In the genomic region with DNA sequence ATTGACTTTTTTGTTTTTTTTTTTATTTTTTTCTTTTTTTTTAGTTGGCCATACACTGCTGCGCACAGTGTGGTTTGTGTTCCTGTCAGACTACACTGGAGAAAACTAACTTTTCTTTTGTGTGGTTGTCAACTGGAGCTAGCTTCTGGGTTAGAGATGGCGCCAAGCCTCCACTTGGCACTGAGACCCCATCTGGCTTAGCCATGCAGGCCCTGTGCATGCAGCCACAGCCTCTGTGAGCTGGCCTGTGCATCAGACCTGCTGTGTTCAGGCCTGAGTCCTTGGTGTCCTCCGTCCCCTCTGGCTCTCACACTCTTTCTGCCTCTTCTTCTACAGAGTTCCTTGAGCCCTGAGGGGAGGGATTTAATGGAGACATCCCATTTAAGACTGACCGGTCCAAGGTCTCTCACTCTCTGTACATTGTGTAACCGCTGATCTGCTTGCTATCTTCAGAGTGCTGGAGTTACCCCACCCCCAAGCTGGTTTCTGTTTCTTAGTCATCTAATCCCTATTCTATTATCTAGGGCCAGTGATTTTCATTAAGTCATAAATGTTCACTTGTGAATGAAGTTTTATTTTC, we compare ENCODE assay signal across 26 mouse cellular contexts. TPM values are rescaled to one million over a fixed set of nuclear protein-coding genes. Genes with fewer than 3 reads are reported as not detected.
DNase-seq lines count a peak whose midpoint lies in the region; ATAC-seq lines count a peak whose summit lies in the region.
"Had no signal": no experiment of that assay in that cellular context is flagged by ENCODE, and none has a peak within 500 bp of the region (broad histone marks: within the 10 kb centered on the region; RNA-seq: fewer than 3 reads in every experiment).

No protein-coding gene starts in this region.

- no peak for DNase-seq in forebrain, embryonic 14.5 days (ENCODE audit: low spot score)
- peak; percentile 47 for DNase-seq in midbrain, embryonic 11.5 days (ENCODE audit: low spot score, missing footprints)
- DNase-seq in midbrain, embryonic 14.5 days, result no peak
- DNase-seq in thymus, postnatal 25 days, result peak; percentile 44
- DNase-seq in limb, embryonic 10.5 days (ENCODE audit: low spot score), result no peak
- DNase-seq in embryo, embryonic 10 days (ENCODE audit: low spot score), result no peak
- DNase-seq: adrenal gland, postnatal 14 days; cerebellum, adult 9-10 months; gastrocnemius, postnatal 14 days; heart, adult 11 months; heart, postnatal 10 days; kidney, postnatal 4 days; lung, postnatal 36 days had no signal

- H3K4me3 ChIP-seq in forebrain, embryonic 15.5 days, result no peak overlapping the region
- no peak overlapping the region for H3K4me3 ChIP-seq in forebrain, embryonic 14.5 days (ENCODE audit: low read depth, low read length)
- H3K4me3 ChIP-seq in midbrain, embryonic 11.5 days (ENCODE audit: low read depth, low read length), result no peak overlapping the region
- H3K4me3 ChIP-seq in midbrain, embryonic 14.5 days (replicated peaks; ENCODE audit: low read depth, low read length), result no peak overlapping the region
- no peak overlapping the region for H3K4me3 ChIP-seq in hindbrain, embryonic 16.5 days (ENCODE audit: low read length)
- H3K4me3 ChIP-seq in limb, embryonic 10.5 days, result no peak overlapping the region
- H3K4me3 ChIP-seq: embryonic facial prominence, embryonic 13.5 days; forebrain, embryonic 13.5 days; limb, embryonic 15.5 days; liver, embryonic 15.5 days; lung, embryonic 15.5 days; megakaryocyte, embryonic 14.5 days had no signal

- no peak overlapping the region for H3K4me2 ChIP-seq in forebrain, embryonic 15.5 days (replicated peaks)
- no peak overlapping the region for H3K4me2 ChIP-seq in forebrain, embryonic 14.5 days (ENCODE audit: low read length)
- no peak overlapping the region for H3K4me2 ChIP-seq in midbrain, embryonic 11.5 days
- H3K4me2 ChIP-seq in midbrain, embryonic 14.5 days (ENCODE audit: low read length), result no peak overlapping the region
- no peak overlapping the region for H3K4me2 ChIP-seq in hindbrain, embryonic 16.5 days (ENCODE audit: low read length)
- H3K4me2 ChIP-seq: embryonic facial prominence, embryonic 13.5 days; forebrain, embryonic 13.5 days; heart, embryonic 11.5 days; limb, embryonic 15.5 days; liver, embryonic 15.5 days; lung, embryonic 15.5 days had no signal

- H3K9me3 ChIP-seq in forebrain, embryonic 15.5 days, result no peaks in the 10 kb centered on the region
- H3K9me3 ChIP-seq in forebrain, embryonic 14.5 days (replicated peaks; ENCODE audit: control insufficient read depth, low read length), result no peaks in the 10 kb centered on the region
- H3K9me3 ChIP-seq in midbrain, embryonic 11.5 days (ENCODE audit: control insufficient read depth, low read length), result no peaks in the 10 kb centered on the region
- H3K9me3 ChIP-seq in midbrain, embryonic 14.5 days (ENCODE audit: control insufficient read depth, low read length), result no peaks in the 10 kb centered on the region
- H3K9me3 ChIP-seq in hindbrain, embryonic 16.5 days (ENCODE audit: control insufficient read depth, low read length), result no peaks in the 10 kb centered on the region
- no peaks in the 10 kb centered on the region for H3K9me3 ChIP-seq in limb, embryonic 10.5 days (replicated peaks)
- H3K9me3 ChIP-seq: embryonic facial prominence, embryonic 13.5 days; forebrain, embryonic 13.5 days; G1E; limb, embryonic 15.5 days; liver, embryonic 15.5 days; lung, embryonic 15.5 days; megakaryocyte, embryonic 14.5 days had no signal

- H3K36me3 ChIP-seq in forebrain, embryonic 15.5 days, result peaks cover 4% of the 10 kb centered on the region; the same call in 1 of the 2 replicates
- H3K36me3 ChIP-seq in forebrain, embryonic 14.5 days (ENCODE audit: control insufficient read depth, insufficient read depth, low read length), result peaks cover 7% of the 10 kb centered on the region; the same call in 1 of the 2 replicates
- no peaks in the 10 kb centered on the region for H3K36me3 ChIP-seq in midbrain, embryonic 11.5 days (ENCODE audit: control insufficient read depth, insufficient read depth, low read length)
- no peaks in the 10 kb centered on the region for H3K36me3 ChIP-seq in midbrain, embryonic 14.5 days (ENCODE audit: control insufficient read depth, insufficient read depth, low read length)
- no peaks in the 10 kb centered on the region for H3K36me3 ChIP-seq in hindbrain, embryonic 16.5 days (ENCODE audit: control insufficient read depth, insufficient read depth, low read length)
- H3K36me3 ChIP-seq in limb, embryonic 10.5 days, result no peaks in the 10 kb centered on the region
- H3K36me3 ChIP-seq: embryonic facial prominence, embryonic 13.5 days; G1E; limb, embryonic 15.5 days; liver, embryonic 15.5 days; lung, embryonic 15.5 days had no signal

- WGBS in forebrain, embryonic 15.5 days, result 77% methylated on average over 5 of the region's 5 CpGs
- 80% methylated on average over 5 of the region's 5 CpGs for WGBS in forebrain, embryonic 14.5 days
- 77% methylated on average over 5 of the region's 5 CpGs for WGBS in midbrain, embryonic 11.5 days
- 70% methylated on average over 5 of the region's 5 CpGs for WGBS in midbrain, embryonic 14.5 days
- 73% methylated on average over 5 of the region's 5 CpGs for WGBS in hindbrain, embryonic 16.5 days
- WGBS in limb, embryonic 10.5 days, result 94% methylated on average over 5 of the region's 5 CpGs

- no peaks in the 10 kb centered on the region for H3K27me3 ChIP-seq in forebrain, embryonic 15.5 days
- no peaks in the 10 kb centered on the region for H3K27me3 ChIP-seq in forebrain, embryonic 14.5 days (replicated peaks; ENCODE audit: control insufficient read depth, insufficient read depth, low read length)
- H3K27me3 ChIP-seq in midbrain, embryonic 11.5 days (ENCODE audit: control insufficient read depth, insufficient read depth, low read length), result no peaks in the 10 kb centered on the region
- H3K27me3 ChIP-seq in midbrain, embryonic 14.5 days (ENCODE audit: control insufficient read depth, insufficient read depth, low read length), result no peaks in the 10 kb centered on the region
- no peaks in the 10 kb centered on the region for H3K27me3 ChIP-seq in hindbrain, embryonic 16.5 days (replicated peaks; ENCODE audit: control insufficient read depth, insufficient read depth, low read length)
- no peaks in the 10 kb centered on the region for H3K27me3 ChIP-seq in limb, embryonic 10.5 days (ENCODE audit: low read depth, poor library complexity, severe bottlenecking)
- H3K27me3 ChIP-seq: CH12.LX; embryonic facial prominence, embryonic 13.5 days; forebrain, embryonic 13.5 days; limb, embryonic 15.5 days; liver, embryonic 15.5 days; lung, embryonic 15.5 days had no signal

- H3K4me1 ChIP-seq in forebrain, embryonic 15.5 days, result peaks cover 10% of the 10 kb centered on the region; the same call in 1 of the 2 replicates
- 0 out of 2 replicates have a peak, but pooled peaks cover 4% of the 10 kb centered on the region for H3K4me1 ChIP-seq in forebrain, embryonic 14.5 days (ENCODE audit: control insufficient read depth, insufficient read depth, low read length)
- peaks cover 3% of the 10 kb centered on the region; the same call in 1 of the 2 replicates for H3K4me1 ChIP-seq in midbrain, embryonic 11.5 days (ENCODE audit: control insufficient read depth, insufficient read depth, low read length)
- peaks cover 7% of the 10 kb centered on the region; the same call in 1 of the 2 replicates for H3K4me1 ChIP-seq in midbrain, embryonic 14.5 days (ENCODE audit: control insufficient read depth, insufficient read depth, low read length)
- H3K4me1 ChIP-seq in hindbrain, embryonic 16.5 days (ENCODE audit: control insufficient read depth, insufficient read depth, low read depth, low read length), result peaks cover 4% of the 10 kb centered on the region
- peaks cover 12% of the 10 kb centered on the region for H3K4me1 ChIP-seq in limb, embryonic 10.5 days
- H3K4me1 ChIP-seq: liver, embryonic 15.5 days; lung, embryonic 15.5 days had no signal

- no peak overlapping the region for H3K27ac ChIP-seq in forebrain, embryonic 15.5 days (replicated peaks)
- no peak overlapping the region for H3K27ac ChIP-seq in forebrain, embryonic 14.5 days (ENCODE audit: low read depth, low read length)
- H3K27ac ChIP-seq in midbrain, embryonic 11.5 days (ENCODE audit: low read depth, low read length), result no peak overlapping the region
- H3K27ac ChIP-seq in midbrain, embryonic 14.5 days (replicated peaks; ENCODE audit: low read depth, low read length), result no peak overlapping the region
- no peak overlapping the region for H3K27ac ChIP-seq in hindbrain, embryonic 16.5 days (ENCODE audit: low read depth, low read length)
- no peak overlapping the region for H3K27ac ChIP-seq in limb, embryonic 10.5 days
- H3K27ac ChIP-seq: embryonic facial prominence, embryonic 13.5 days; forebrain, embryonic 13.5 days; limb, embryonic 15.5 days; liver, embryonic 15.5 days; lung, embryonic 15.5 days had no signal

- peak; percentile 41 for ATAC-seq in forebrain, embryonic 15.5 days (replicated peaks)
- ATAC-seq in forebrain, embryonic 14.5 days, result no peak
- no peak for ATAC-seq in midbrain, embryonic 11.5 days (ENCODE audit: low FRiP score)
- no peak for ATAC-seq in midbrain, embryonic 14.5 days (ENCODE audit: low FRiP score, low TSS enrichment)
- ATAC-seq in hindbrain, embryonic 16.5 days, result peak; percentile 79
- ATAC-seq: activated CD4-positive, CD25-positive, alpha-beta regulatory T cell, adult 4 months; forebrain, embryonic 13.5 days; intestine, postnatal 0 days had no signal

- no peak overlapping the region for H3K9ac ChIP-seq in forebrain, embryonic 15.5 days (replicated peaks)
- no peak overlapping the region for H3K9ac ChIP-seq in forebrain, embryonic 14.5 days (ENCODE audit: low read length)
- no peak overlapping the region for H3K9ac ChIP-seq in midbrain, embryonic 11.5 days (ENCODE audit: low read length)
- H3K9ac ChIP-seq in midbrain, embryonic 14.5 days (replicated peaks; ENCODE audit: low read length), result no peak overlapping the region
- H3K9ac ChIP-seq in hindbrain, embryonic 16.5 days (ENCODE audit: low read depth, low read length), result no peak overlapping the region
- H3K9ac ChIP-seq: embryonic facial prominence, embryonic 13.5 days; forebrain, embryonic 13.5 days; limb, embryonic 15.5 days; liver, embryonic 15.5 days; lung, embryonic 15.5 days had no signal

RNA-seq across cellular contexts. Expression of gene Lyrm2, which starts 53.6 kb away (rescaled TPM):
- polyA plus RNA-seq in forebrain, embryonic 15.5 days (2015; fragmentation: Nextera tagmentation; extraction: Ambion mirVana), result 136 and 137 TPM in 2 replicates
- polyA plus RNA-seq in forebrain, embryonic 14.5 days (2014; fragmentation: Nextera tagmentation; extraction: Ambion mirVana), result 110 and 138 TPM in 2 replicates
- polyA plus RNA-seq in midbrain, embryonic 11.5 days (2014; fragmentation: Nextera tagmentation; extraction: Ambion mirVana), result 169 and 175 TPM in 2 replicates
- 129 and 139 TPM in 2 replicates for polyA plus RNA-seq in midbrain, embryonic 14.5 days (2014; fragmentation: Nextera tagmentation; extraction: Ambion mirVana)
- 102 and 104 TPM in 2 replicates for polyA plus RNA-seq in hindbrain, embryonic 16.5 days (2015; fragmentation: Nextera tagmentation; extraction: Ambion mirVana)
- polyA plus RNA-seq in limb, embryonic 10.5 days (2016; fragmentation: Nextera tagmentation; extraction: Ambion mirVana), result 85.3 and 94.7 TPM in 2 replicates

Comparison
In these comparisons a context has a peak if more than half of its experiments do, and no peak if none do; other contexts are left out.
1. ATAC-seq: peak in forebrain, embryonic 15.5 days (single experiment) and hindbrain, embryonic 16.5 days (single experiment); none in forebrain, embryonic 14.5 days (single experiment), midbrain, embryonic 11.5 days (single experiment) and midbrain, embryonic 14.5 days (single experiment).
2. DNase-seq: peak in midbrain, embryonic 11.5 days (single experiment) and thymus, postnatal 25 days (single experiment); none in forebrain, embryonic 14.5 days (single experiment), midbrain, embryonic 14.5 days (single experiment), limb, embryonic 10.5 days (single experiment) and embryo, embryonic 10 days (single experiment).